Mouse (Mus musculus): ENCODE results near the gene Washc4.

GRCm38 (mm10) chr10:83637295-83637694, 93.7 kb downstream of the Washc4 start:
- TF ChIP-seq CTCF (conservative IDR thresholded peaks at IDR 0.05; ENCODE audit: low read length) (no peak), NANOG (IDR thresholded peaks at IDR 0.05; ENCODE audit: borderline replicate concordance, low read length) (no peak)

Data from E14TG2a.4 (cell line).